Mouse (Mus musculus) frontal cortex, postnatal 14 days (tissue): Measurements from ENCODE around the gene Ppp4r2.

ENCODE experiments used
- DNase-seq, 2 experiments: peaks; one replicate each; pipeline ENCODE4 v3.0.0; 2022; ENCODE audit warnings: low spot score in 2 of 2

The Ppp4r2 gene

GRCm38 (mm10) chr6:100833355-100833754 lies at the start of gene Ppp4r2:
Gene Ppp4r2 (plus strand): TSS chr6:100833622.
- peak; percentile 81 to 83 for DNase-seq

DNA sequence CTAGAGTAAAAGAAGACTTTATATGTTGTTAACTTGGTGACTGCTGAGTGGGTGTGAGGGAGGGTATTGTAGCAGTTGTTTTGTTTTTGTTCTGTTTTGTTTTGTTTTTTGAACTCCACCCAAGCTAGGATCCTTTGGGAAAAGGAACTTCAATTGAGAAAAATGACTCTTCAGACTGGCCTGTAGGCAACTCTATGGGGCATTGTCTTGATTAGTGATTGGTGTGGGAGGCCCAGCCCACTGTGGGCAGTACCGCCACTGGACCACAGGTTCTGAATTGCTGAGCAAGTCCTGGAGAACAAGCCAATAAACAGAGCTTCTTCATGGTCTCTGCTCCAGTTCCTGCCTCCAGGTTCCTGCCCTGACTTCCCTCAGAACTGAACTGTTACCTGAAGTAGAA lies 45.7 kb upstream of the Ppp4r2 start:
- DNase-seq = no peak

DNA sequence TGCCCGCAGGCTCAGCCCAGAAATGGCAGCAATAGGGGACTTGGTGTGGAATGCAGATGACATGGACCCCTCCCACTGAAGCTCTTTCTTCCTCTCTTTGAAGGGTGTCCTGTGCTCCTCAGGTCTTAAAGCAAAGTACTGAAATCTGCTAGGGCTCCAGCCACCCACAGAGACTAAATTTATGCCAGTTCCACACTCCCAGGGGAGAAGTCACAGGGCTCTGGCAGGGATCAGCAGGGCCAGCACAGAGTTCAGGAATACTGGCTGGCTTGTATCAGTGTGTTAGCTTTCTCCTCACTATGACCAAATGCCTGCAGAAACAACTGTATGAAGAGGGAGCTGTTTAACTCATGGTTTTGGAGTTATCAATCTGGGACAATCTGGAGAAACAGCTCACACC lies 44.3 kb upstream of the Ppp4r2 start:
- DNase-seq = no peak

GRCm38 (mm10) chr6:100792055-100792659 lies 41.3 kb upstream of the Ppp4r2 start:
- no peak for DNase-seq

GRCm38 (mm10) chr6:100792973-100793769 lies 40.3 kb upstream of the Ppp4r2 start:
- no peak for DNase-seq

GRCm38 (mm10) chr6:100795797-100796196 lies 37.6 kb upstream of the Ppp4r2 start:
- DNase-seq = no peak

- DNase-seq = no peak
These were observed 34.1 kb upstream of the Ppp4r2 start for GRCm38 (mm10) chr6:100799290-100799689.

GRCm38 (mm10) chr6:100799766-100800165 lies 33.7 kb upstream of the Ppp4r2 start:
- no peak for DNase-seq

DNA sequence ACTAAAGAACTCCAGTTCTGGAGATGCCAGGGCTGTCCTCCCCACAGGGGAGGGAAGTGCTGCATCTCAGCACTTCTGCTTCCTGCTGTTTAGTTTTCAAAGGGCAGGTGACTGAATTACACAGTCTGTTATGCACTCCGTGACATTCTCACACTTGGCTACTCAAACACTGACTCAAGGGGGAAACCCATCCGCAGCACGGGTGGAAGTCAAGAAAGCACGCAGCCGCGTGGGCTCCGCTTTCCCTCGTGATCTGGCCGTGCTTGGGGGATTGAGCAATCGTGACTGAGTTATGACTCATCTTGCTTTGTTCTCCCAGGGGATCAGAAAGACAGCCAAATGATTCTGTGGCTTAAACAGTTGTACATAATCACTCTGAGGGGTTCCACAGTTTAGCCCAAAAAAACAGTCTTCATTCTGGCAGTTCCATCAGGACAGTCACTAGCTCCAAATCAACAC lies 32.9 kb upstream of the Ppp4r2 start:
- peak in 1 of 2 experiments; percentile 17 for DNase-seq

- no peak for DNase-seq
These were observed 30.9 kb upstream of the Ppp4r2 start for GRCm38 (mm10) chr6:100802381-100803083.

GRCm38 (mm10) chr6:100803250-100803649 lies 30.2 kb upstream of the Ppp4r2 start:
- DNase-seq = no peak

- DNase-seq = no peak
These were observed 26.2 kb upstream of the Ppp4r2 start for GRCm38 (mm10) chr6:100807187-100807586.

DNA sequence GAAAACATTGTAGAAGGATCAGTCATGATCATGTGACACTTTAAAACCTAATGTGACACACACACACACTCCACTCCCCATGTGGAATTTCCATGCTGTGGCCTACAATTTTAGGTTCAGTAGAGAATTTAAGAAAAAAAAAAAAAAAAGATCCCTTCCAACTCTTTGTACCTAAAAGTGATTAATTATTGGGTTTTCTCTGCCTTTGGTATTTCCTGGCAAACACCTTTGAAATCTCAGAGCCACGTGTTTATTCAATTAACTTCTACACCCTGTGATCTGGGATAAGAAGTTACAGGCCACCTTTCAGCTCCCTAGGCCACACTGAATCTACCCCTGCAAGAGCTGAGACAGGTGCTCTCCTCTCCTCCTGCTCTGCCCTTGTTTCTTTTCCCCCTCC lies 25.7 kb upstream of the Ppp4r2 start:
- DNase-seq = no peak

DNA sequence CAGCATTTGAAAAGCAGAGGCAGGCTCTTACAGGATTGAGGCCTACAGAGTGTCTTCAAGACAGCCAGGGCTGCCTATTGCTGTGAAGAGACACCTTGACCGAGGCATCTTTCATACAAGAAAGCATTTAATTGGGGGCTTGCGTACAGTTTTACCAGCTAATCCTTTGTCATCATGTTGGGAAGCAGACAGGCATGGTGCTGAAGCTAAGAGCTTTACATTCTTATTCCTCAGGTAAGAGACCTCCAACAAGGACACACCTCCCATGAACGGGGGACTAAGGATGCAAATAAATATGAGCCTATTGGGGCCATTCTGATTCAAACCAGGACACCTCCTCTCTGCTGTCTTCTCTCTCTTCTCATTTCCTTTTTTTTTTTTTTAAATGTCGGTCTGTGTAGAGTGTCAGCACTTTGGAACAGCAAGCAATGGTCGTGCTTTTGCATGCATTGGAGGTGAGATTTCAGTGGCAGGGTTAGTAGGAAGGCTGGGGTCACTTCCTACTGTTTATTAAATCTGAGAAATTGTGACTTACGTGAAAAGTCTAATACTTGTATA lies 25.1 kb upstream of the Ppp4r2 start:
- no peak for DNase-seq

- DNase-seq = no peak
These were observed 23.3 kb upstream of the Ppp4r2 start for GRCm38 (mm10) chr6:100810117-100810516.

- no peak for DNase-seq
These were observed 21.7 kb upstream of the Ppp4r2 start for GRCm38 (mm10) chr6:100811731-100812130.

DNA sequence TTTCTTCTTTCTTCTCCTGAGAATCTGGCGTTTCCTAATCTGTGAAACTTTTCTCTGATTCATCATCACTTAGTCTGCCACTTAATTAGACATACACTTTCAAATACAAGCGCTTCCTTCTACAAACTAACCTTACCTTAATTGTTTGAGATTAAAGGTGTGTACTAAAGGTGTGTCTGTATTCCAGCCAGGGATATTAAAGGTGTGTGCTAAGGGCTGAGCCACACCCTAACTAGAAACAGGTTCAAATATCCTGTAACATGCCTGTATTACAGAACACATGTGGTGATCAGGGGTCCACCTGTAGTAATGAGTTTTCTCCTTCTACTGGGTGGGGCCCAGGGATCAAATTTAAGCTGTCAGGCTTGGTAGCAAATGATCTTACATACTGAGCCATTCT lies 12.1 kb upstream of the Ppp4r2 start:
- DNase-seq = no peak

DNA sequence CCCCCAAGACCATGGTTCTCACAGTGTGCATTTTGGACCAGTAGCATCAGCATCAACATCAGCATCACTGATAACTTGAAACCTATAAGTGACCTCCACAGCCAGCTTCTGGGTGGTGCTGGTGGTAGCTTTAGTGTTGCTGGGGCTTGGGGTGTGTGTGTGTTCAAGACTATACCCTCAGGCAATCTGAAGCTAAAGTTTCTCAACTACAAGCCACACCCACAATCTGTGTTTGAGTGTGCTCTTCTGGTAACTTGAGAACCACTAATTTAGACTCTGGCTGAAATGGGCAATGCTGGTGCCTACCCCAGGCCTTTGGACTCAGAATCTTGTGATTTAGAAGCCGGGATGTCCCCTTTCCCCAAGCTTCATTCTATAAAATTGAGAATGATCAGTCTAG lies 10.1 kb upstream of the Ppp4r2 start:
- no peak for DNase-seq

DNA sequence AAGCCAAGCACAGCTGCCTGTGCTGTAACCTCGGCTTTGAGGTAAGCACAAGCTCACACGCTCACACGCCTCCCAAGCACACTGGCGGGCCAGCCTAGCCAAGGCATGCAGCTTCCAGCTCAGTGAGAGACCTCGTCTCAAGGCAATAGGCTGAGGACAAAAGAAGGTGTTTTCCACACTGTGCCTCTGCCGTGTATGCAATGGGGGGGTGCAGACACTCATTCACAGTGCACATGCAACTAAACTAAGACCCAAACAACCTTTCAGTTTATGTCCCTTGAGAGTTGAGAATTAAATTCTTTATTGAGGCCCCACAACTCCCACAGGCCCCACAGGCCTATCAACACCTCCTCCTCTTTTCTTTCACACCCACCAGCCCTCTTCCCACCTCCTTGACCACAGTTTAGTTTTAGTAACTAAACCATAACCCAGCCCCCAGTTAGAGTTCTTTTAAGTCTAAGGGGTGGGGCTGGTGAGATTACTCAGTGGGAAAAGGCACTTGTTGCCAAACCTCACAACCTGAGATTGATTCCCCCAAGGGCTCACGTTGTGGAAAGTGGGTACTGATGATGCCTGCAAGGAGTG lies 8.9 kb upstream of the Ppp4r2 start:
- no peak for DNase-seq

DNA sequence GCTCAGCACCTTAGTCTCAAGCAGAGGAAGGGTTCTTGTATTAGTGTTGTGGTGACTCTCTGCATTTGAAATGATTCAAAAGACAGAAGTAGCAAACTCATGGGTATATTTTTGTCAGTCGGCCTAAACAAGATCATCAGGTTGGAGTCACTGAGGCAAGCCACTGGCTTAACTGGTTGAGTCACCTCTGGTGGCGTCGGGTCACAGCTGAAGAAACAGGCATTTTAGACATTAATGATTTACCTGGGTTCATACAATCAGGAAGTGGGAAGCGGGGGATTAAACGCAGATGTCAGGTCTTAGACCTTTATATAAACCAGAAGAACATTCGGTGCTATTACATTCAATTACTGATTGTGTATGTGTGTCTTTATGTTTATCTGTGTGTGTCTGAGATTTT lies 7.4 kb upstream of the Ppp4r2 start:
- no peak for DNase-seq

GRCm38 (mm10) chr6:100828565-100828964 lies 4.9 kb upstream of the Ppp4r2 start:
- no peak for DNase-seq

GRCm38 (mm10) chr6:100829770-100830169 lies 3.7 kb upstream of the Ppp4r2 start:
- no peak for DNase-seq
